Mouse (Mus musculus): Measurements from ENCODE around the gene Ifna1. TPM values are rescaled to one million over a fixed set of nuclear protein-coding genes. Genes with fewer than 3 reads are reported as not detected.
"Not testable (repeated sequence)": the region's sequence is repeated elsewhere in the genome, so short reads cannot be mapped to it uniquely, and the experiment has no call there.

The Ifna1 gene
- polyA plus RNA-seq, 1 experiment from 2014 or later = not detected

GRCm38 (mm10) chr4:88835225-88835624 is 14.7 kb upstream of the Ifna1 start, which contains the start of gene Ifna5:
Ifna5 (plus strand) TSS chr4:88835525.
- H3K4me3 ChIP-seq (ENCODE audit: low read depth, low read length); H3K9me3 ChIP-seq (ENCODE audit: control insufficient read depth, low read length); H3K27ac ChIP-seq (ENCODE audit: low read depth); H3K9ac ChIP-seq (ENCODE audit: low read length); DNase-seq (ENCODE audit: low spot score); ATAC-seq (replicated peaks; ENCODE audit: low FRiP score, low TSS enrichment, low read depth); H3K4me1 ChIP-seq (replicated peaks; ENCODE audit: control insufficient read depth, insufficient read depth, low read length); H3K27me3 ChIP-seq (replicated peaks; ENCODE audit: control insufficient read depth, insufficient read depth, low read length); H3K36me3 ChIP-seq (ENCODE audit: control insufficient read depth, insufficient read depth, low read length); H3K4me2 ChIP-seq (ENCODE audit: low read length): not testable (repeated sequence)
- WGBS = 83% methylated on average over 1 of the region's 1 CpGs

- DNase-seq (ENCODE audit: low spot score) (no peak), ATAC-seq (replicated peaks; ENCODE audit: low FRiP score, low TSS enrichment, low read depth) (no peak)
- Histone ChIP-seq H3K9me3 (ENCODE audit: control insufficient read depth, low read length) (no peaks in the 10 kb centered on the region), H3K36me3 (ENCODE audit: control insufficient read depth, insufficient read depth, low read length) (no peaks in the 10 kb centered on the region), H3K4me2 (ENCODE audit: low read length) (no peak overlapping the region), H3K27ac (ENCODE audit: low read depth) (no peak overlapping the region), H3K9ac (ENCODE audit: low read length) (no peak overlapping the region), H3K4me3 (ENCODE audit: low read depth, low read length) (no peak overlapping the region), H3K27me3 (replicated peaks; ENCODE audit: control insufficient read depth, insufficient read depth, low read length) (no peaks in the 10 kb centered on the region), H3K4me1 (replicated peaks; ENCODE audit: control insufficient read depth, insufficient read depth, low read length) (no peaks in the 10 kb centered on the region)
- 41% methylated on average over 3 of the region's 3 CpGs for whole genome bisulfite sequencing
Measured at GRCm38 (mm10) chr4:88838828-88839227, 11.1 kb upstream of the Ifna1 start.

GRCm38 (mm10) chr4:88840058-88840457 is 9.8 kb upstream of the Ifna1 start:
- WGBS = 77% methylated on average over 3 of the region's 3 CpGs
- no peak overlapping the region for H3K4me3 ChIP-seq (ENCODE audit: low read depth, low read length)
- H3K36me3 ChIP-seq (ENCODE audit: control insufficient read depth, insufficient read depth, low read length) = no peaks in the 10 kb centered on the region
- H3K4me2 ChIP-seq (ENCODE audit: low read length) = no peak overlapping the region
- ATAC-seq (replicated peaks; ENCODE audit: low FRiP score, low TSS enrichment, low read depth) (no peak), DNase-seq (ENCODE audit: low spot score) (no peak)
- H3K27ac ChIP-seq (ENCODE audit: low read depth) = no peak overlapping the region
- no peaks in the 10 kb centered on the region for H3K4me1 ChIP-seq (replicated peaks; ENCODE audit: control insufficient read depth, insufficient read depth, low read length)
- no peaks in the 10 kb centered on the region for H3K27me3 ChIP-seq (replicated peaks; ENCODE audit: control insufficient read depth, insufficient read depth, low read length)
- H3K9me3 ChIP-seq (ENCODE audit: control insufficient read depth, low read length) = no peaks in the 10 kb centered on the region
- H3K9ac ChIP-seq (ENCODE audit: low read length) = no peak overlapping the region

- Histone ChIP-seq H3K9ac (ENCODE audit: low read length) (no peak within 1 kb of the TSS), H3K36me3 (ENCODE audit: control insufficient read depth, insufficient read depth, low read length) (no peaks in the 10 kb centered on the region), H3K4me3 (ENCODE audit: low read depth, low read length) (no peak within 1 kb of the TSS), H3K4me1 (replicated peaks; ENCODE audit: control insufficient read depth, insufficient read depth, low read length) (no peaks in the 10 kb centered on the region), H3K9me3 (ENCODE audit: control insufficient read depth, low read length) (no peaks in the 10 kb centered on the region), H3K27me3 (replicated peaks; ENCODE audit: control insufficient read depth, insufficient read depth, low read length) (no peaks in the 10 kb centered on the region), H3K27ac (ENCODE audit: low read depth) (no peak within 1 kb of the TSS), H3K4me2 (ENCODE audit: low read length) (no peak within 1 kb of the TSS)
- ATAC-seq (replicated peaks; ENCODE audit: low FRiP score, low TSS enrichment, low read depth) (no peak), DNase-seq (ENCODE audit: low spot score) (no peak)
- WGBS = 59% methylated on average over 2 of the region's 2 CpGs
Measured at GRCm38 (mm10) chr4:88841438-88841911, 8.4 kb upstream of the Ifna1 start, which contains the start of gene Ifna4. Ifna4 (plus strand) TSS chr4:88841861.

- no peak overlapping the region for H3K4me3 ChIP-seq (ENCODE audit: low read depth, low read length)
- 58% methylated on average over 2 of the region's 2 CpGs for WGBS
- no peaks in the 10 kb centered on the region for H3K9me3 ChIP-seq (ENCODE audit: control insufficient read depth, low read length)
- DNase-seq (ENCODE audit: low spot score) = no peak
- H3K27me3 ChIP-seq (replicated peaks; ENCODE audit: control insufficient read depth, insufficient read depth, low read length) = no peaks in the 10 kb centered on the region
- H3K4me1 ChIP-seq (replicated peaks; ENCODE audit: control insufficient read depth, insufficient read depth, low read length) = no peaks in the 10 kb centered on the region
- no peak for ATAC-seq (replicated peaks; ENCODE audit: low FRiP score, low TSS enrichment, low read depth)
- no peak overlapping the region for H3K9ac ChIP-seq (ENCODE audit: low read length)
- H3K4me2 ChIP-seq (ENCODE audit: low read length) = no peak overlapping the region
- no peaks in the 10 kb centered on the region for H3K36me3 ChIP-seq (ENCODE audit: control insufficient read depth, insufficient read depth, low read length)
- H3K27ac ChIP-seq (ENCODE audit: low read depth) = no peak overlapping the region
Measured at GRCm38 (mm10) chr4:88845334-88845733, 4.6 kb upstream of the Ifna1 start.

- no peak overlapping the region for H3K4me3 ChIP-seq (ENCODE audit: low read depth, low read length)
- no peak for DNase-seq (ENCODE audit: low spot score)
- H3K4me2 ChIP-seq (ENCODE audit: low read length) = no peak overlapping the region
- no peak overlapping the region for H3K9ac ChIP-seq (ENCODE audit: low read length)
- H3K9me3 ChIP-seq (ENCODE audit: control insufficient read depth, low read length) = no peaks in the 10 kb centered on the region
- ATAC-seq (replicated peaks; ENCODE audit: low FRiP score, low TSS enrichment, low read depth) = no peak
- no peaks in the 10 kb centered on the region for H3K4me1 ChIP-seq (replicated peaks; ENCODE audit: control insufficient read depth, insufficient read depth, low read length)
- H3K27me3 ChIP-seq (replicated peaks; ENCODE audit: control insufficient read depth, insufficient read depth, low read length) = no peaks in the 10 kb centered on the region
- WGBS = 75% methylated on average over 4 of the region's 4 CpGs
- no peak overlapping the region for H3K27ac ChIP-seq (ENCODE audit: low read depth)
- H3K36me3 ChIP-seq (ENCODE audit: control insufficient read depth, insufficient read depth, low read length) = no peaks in the 10 kb centered on the region
Measured at GRCm38 (mm10) chr4:88851026-88851763, 1.3 kb downstream of the Ifna1 start.

GRCm38 (mm10) chr4:88859214-88859613 is 9.3 kb downstream of the Ifna1 start:
- Histone ChIP-seq H3K9me3 (ENCODE audit: control insufficient read depth, low read length) (no peaks in the 10 kb centered on the region), H3K27me3 (replicated peaks; ENCODE audit: control insufficient read depth, insufficient read depth, low read length) (no peaks in the 10 kb centered on the region), H3K4me2 (ENCODE audit: low read length) (no peak overlapping the region), H3K36me3 (ENCODE audit: control insufficient read depth, insufficient read depth, low read length) (no peaks in the 10 kb centered on the region), H3K9ac (ENCODE audit: low read length) (no peak overlapping the region), H3K27ac (ENCODE audit: low read depth) (no peak overlapping the region), H3K4me3 (ENCODE audit: low read depth, low read length) (no peak overlapping the region), H3K4me1 (replicated peaks; ENCODE audit: control insufficient read depth, insufficient read depth, low read length) (no peaks in the 10 kb centered on the region; the same call in 1 of the 2 replicates)
- ATAC-seq (replicated peaks; ENCODE audit: low FRiP score, low TSS enrichment, low read depth) (no peak), DNase-seq (ENCODE audit: low spot score) (no peak)

- no peak overlapping the region for H3K4me3 ChIP-seq (ENCODE audit: low read depth, low read length)
- H3K36me3 ChIP-seq (ENCODE audit: control insufficient read depth, insufficient read depth, low read length) = no peaks in the 10 kb centered on the region
- H3K4me2 ChIP-seq (ENCODE audit: low read length) = no peak overlapping the region
- ATAC-seq (replicated peaks; ENCODE audit: low FRiP score, low TSS enrichment, low read depth) = no peak
- no peak for DNase-seq (ENCODE audit: low spot score)
- 0 out of 2 replicates have a peak, but pooled peaks cover 4% of the 10 kb centered on the region for H3K27me3 ChIP-seq (replicated peaks; ENCODE audit: control insufficient read depth, insufficient read depth, low read length)
- no peak overlapping the region for H3K9ac ChIP-seq (ENCODE audit: low read length)
- 9% methylated on average over 7 of the region's 7 CpGs for WGBS
- no peak overlapping the region for H3K27ac ChIP-seq (ENCODE audit: low read depth)
- no peaks in the 10 kb centered on the region for H3K9me3 ChIP-seq (ENCODE audit: control insufficient read depth, low read length)
- H3K4me1 ChIP-seq (replicated peaks; ENCODE audit: control insufficient read depth, insufficient read depth, low read length) = no peaks in the 10 kb centered on the region; the same call in 1 of the 2 replicates
Measured at GRCm38 (mm10) chr4:88863309-88863708, 13.4 kb downstream of the Ifna1 start.

GRCm38 (mm10) chr4:88864599-88864998 is 14.7 kb downstream of the Ifna1 start:
- no peaks in the 10 kb centered on the region for H3K9me3 ChIP-seq (ENCODE audit: control insufficient read depth, low read length)
- no peak overlapping the region for H3K9ac ChIP-seq (ENCODE audit: low read length)
- 61% methylated on average over 9 of the region's 9 CpGs for WGBS
- H3K4me3 ChIP-seq (ENCODE audit: low read depth, low read length) = no peak overlapping the region
- ATAC-seq (replicated peaks; ENCODE audit: low FRiP score, low TSS enrichment, low read depth) (no peak), DNase-seq (ENCODE audit: low spot score) (no peak)
- H3K27ac ChIP-seq (ENCODE audit: low read depth) = no peak overlapping the region
- 0 out of 2 replicates have a peak, but pooled peaks cover 4% of the 10 kb centered on the region for H3K27me3 ChIP-seq (replicated peaks; ENCODE audit: control insufficient read depth, insufficient read depth, low read length)
- H3K4me2 ChIP-seq (ENCODE audit: low read length) = no peak overlapping the region
- no peaks in the 10 kb centered on the region for H3K36me3 ChIP-seq (ENCODE audit: control insufficient read depth, insufficient read depth, low read length)
- no peaks in the 10 kb centered on the region; the same call in 1 of the 2 replicates for H3K4me1 ChIP-seq (replicated peaks; ENCODE audit: control insufficient read depth, insufficient read depth, low read length)
